Mouse (Mus musculus): ENCODE measurements at regions not wholly inside any gene's neighbourhood (a gene's known extent, or its start where the extent isn't known, plus 50 kb on each side); places are given as distances from the start of the nearest gene placed in this dataset.
A peak's percentile ranks its signal among the peaks of the same experiment; 100 is the strongest.

GRCm38 (mm10) chr12:25200161-25200560 lies 103.2 kb upstream of the Id2 start:
- Histone ChIP-seq H3K9me3 (ENCODE audit: control insufficient read depth, low read length) (peaks cover 9% of the 10 kb centered on the region), H3K4me3 (ENCODE audit: low read depth, low read length) (no peak overlapping the region), H3K27me3 (replicated peaks; ENCODE audit: control insufficient read depth, insufficient read depth, low read length) (no peaks in the 10 kb centered on the region), H3K27ac (replicated peaks; ENCODE audit: low read depth, low read length) (no peak overlapping the region), H3K36me3 (ENCODE audit: control insufficient read depth, insufficient read depth, low read length) (no peaks in the 10 kb centered on the region), H3K4me2 (ENCODE audit: low read depth, low read length) (no peak overlapping the region), H3K9ac (ENCODE audit: low read depth, low read length) (no peak overlapping the region), H3K4me1 (ENCODE audit: control insufficient read depth, insufficient read depth, low read length) (no peaks in the 10 kb centered on the region)
- no peak for ATAC-seq (ENCODE audit: low read depth)
- 84% methylated on average over 4 of the region's 4 CpGs for WGBS
- no peak for DNase-seq (ENCODE audit: low spot score)

GRCm38 (mm10) chr12:25197757-25198156 lies 100.8 kb upstream of the Id2 start:
- H3K4me1 ChIP-seq (ENCODE audit: control insufficient read depth, insufficient read depth, low read length), result no peaks in the 10 kb centered on the region
- peaks cover 9% of the 10 kb centered on the region for H3K9me3 ChIP-seq (ENCODE audit: control insufficient read depth, low read length)
- no peak overlapping the region for H3K4me2 ChIP-seq (ENCODE audit: low read depth, low read length)
- WGBS, result 7% methylated on average over 4 of the region's 4 CpGs
- ATAC-seq (ENCODE audit: low read depth), result no peak
- H3K27ac ChIP-seq (replicated peaks; ENCODE audit: low read depth, low read length), result no peak overlapping the region
- no peaks in the 10 kb centered on the region for H3K36me3 ChIP-seq (ENCODE audit: control insufficient read depth, insufficient read depth, low read length)
- no peak for DNase-seq (ENCODE audit: low spot score)
- no peaks in the 10 kb centered on the region for H3K27me3 ChIP-seq (replicated peaks; ENCODE audit: control insufficient read depth, insufficient read depth, low read length)
- H3K9ac ChIP-seq (ENCODE audit: low read depth, low read length), result no peak overlapping the region
- H3K4me3 ChIP-seq (ENCODE audit: low read depth, low read length), result no peak overlapping the region

- no peak for ATAC-seq (ENCODE audit: low read depth)
- WGBS, result 91% methylated on average over 4 of the region's 4 CpGs
- Histone ChIP-seq H3K4me2 (ENCODE audit: low read depth, low read length) (no peak overlapping the region), H3K27ac (replicated peaks; ENCODE audit: low read depth, low read length) (no peak overlapping the region), H3K9me3 (ENCODE audit: control insufficient read depth, low read length) (peaks cover 4% of the 10 kb centered on the region), H3K27me3 (replicated peaks; ENCODE audit: control insufficient read depth, insufficient read depth, low read length) (no peaks in the 10 kb centered on the region), H3K36me3 (ENCODE audit: control insufficient read depth, insufficient read depth, low read length) (no peaks in the 10 kb centered on the region), H3K4me1 (ENCODE audit: control insufficient read depth, insufficient read depth, low read length) (no peaks in the 10 kb centered on the region), H3K9ac (ENCODE audit: low read depth, low read length) (no peak overlapping the region), H3K4me3 (ENCODE audit: low read depth, low read length) (no peak overlapping the region)
- DNase-seq (ENCODE audit: low spot score), result no peak
These were observed 99.1 kb upstream of the Id2 start for GRCm38 (mm10) chr12:25196022-25196421.

- no peak overlapping the region for H3K4me3 ChIP-seq (ENCODE audit: low read depth, low read length)
- H3K9ac ChIP-seq (ENCODE audit: low read depth, low read length), result no peak overlapping the region
- ATAC-seq (ENCODE audit: low read depth) (no peak), DNase-seq (ENCODE audit: low spot score) (no peak)
- H3K9me3 ChIP-seq (ENCODE audit: control insufficient read depth, low read length), result no peaks in the 10 kb centered on the region
- H3K27me3 ChIP-seq (replicated peaks; ENCODE audit: control insufficient read depth, insufficient read depth, low read length), result no peaks in the 10 kb centered on the region
- H3K4me2 ChIP-seq (ENCODE audit: low read depth, low read length), result no peak overlapping the region
- H3K4me1 ChIP-seq (ENCODE audit: control insufficient read depth, insufficient read depth, low read length), result peaks cover 20% of the 10 kb centered on the region
- WGBS, result 88% methylated on average over 6 of the region's 6 CpGs
- no peaks in the 10 kb centered on the region for H3K36me3 ChIP-seq (ENCODE audit: control insufficient read depth, insufficient read depth, low read length)
- H3K27ac ChIP-seq (replicated peaks; ENCODE audit: low read depth, low read length), result no peak overlapping the region
These were observed 95.3 kb upstream of the Id2 start for GRCm38 (mm10) chr12:25192216-25192615.

- Histone ChIP-seq H3K4me2 (ENCODE audit: low read depth, low read length) (no peak overlapping the region), H3K36me3 (ENCODE audit: control insufficient read depth, insufficient read depth, low read length) (no peaks in the 10 kb centered on the region), H3K9me3 (ENCODE audit: control insufficient read depth, low read length) (no peaks in the 10 kb centered on the region), H3K27ac (replicated peaks; ENCODE audit: low read depth, low read length) (no peak overlapping the region; the same call in 1 of the 2 replicates), H3K4me3 (ENCODE audit: low read depth, low read length) (no peak overlapping the region), H3K9ac (ENCODE audit: low read depth, low read length) (no peak overlapping the region), H3K4me1 (ENCODE audit: control insufficient read depth, insufficient read depth, low read length) (peaks cover 20% of the 10 kb centered on the region), H3K27me3 (replicated peaks; ENCODE audit: control insufficient read depth, insufficient read depth, low read length) (no peaks in the 10 kb centered on the region)
- ATAC-seq (ENCODE audit: low read depth) (peak; percentile 60; the same call in 1 of the 2 replicates), DNase-seq (ENCODE audit: low spot score) (peak; percentile 61)
- WGBS, result 37% methylated on average over 6 of the region's 6 CpGs
These were observed 93.4 kb upstream of the Id2 start for GRCm38 (mm10) chr12:25190360-25190759.

- Histone ChIP-seq H3K9me3 (ENCODE audit: control insufficient read depth, low read length) (no peaks in the 10 kb centered on the region), H3K4me1 (ENCODE audit: control insufficient read depth, insufficient read depth, low read length) (peaks cover 20% of the 10 kb centered on the region), H3K27ac (replicated peaks; ENCODE audit: low read depth, low read length) (no peak overlapping the region; the same call in 1 of the 2 replicates), H3K4me2 (ENCODE audit: low read depth, low read length) (no peak overlapping the region), H3K4me3 (ENCODE audit: low read depth, low read length) (no peak overlapping the region), H3K9ac (ENCODE audit: low read depth, low read length) (no peak overlapping the region), H3K36me3 (ENCODE audit: control insufficient read depth, insufficient read depth, low read length) (no peaks in the 10 kb centered on the region), H3K27me3 (replicated peaks; ENCODE audit: control insufficient read depth, insufficient read depth, low read length) (no peaks in the 10 kb centered on the region)
- WGBS, result 41% methylated on average over 14 of the region's 16 CpGs
- DNase-seq (ENCODE audit: low spot score) (peak; percentile 58), ATAC-seq (ENCODE audit: low read depth) (peak; percentile 41; the same call in 1 of the 2 replicates)
These were observed 92.3 kb upstream of the Id2 start for GRCm38 (mm10) chr12:25189174-25189761.

- H3K36me3 ChIP-seq (ENCODE audit: control insufficient read depth, insufficient read depth, low read length), result no peaks in the 10 kb centered on the region
- DNase-seq (ENCODE audit: low spot score), result no peak
These were observed 91.6 kb upstream of the Id2 start for GRCm38 (mm10) chr12:25188556-25188955.

GRCm38 (mm10) chr12:25187216-25187615 lies 90.3 kb upstream of the Id2 start:
- Histone ChIP-seq H3K36me3 (ENCODE audit: control insufficient read depth, insufficient read depth, low read length) (no peaks in the 10 kb centered on the region), H3K9ac (ENCODE audit: low read depth, low read length) (no peak overlapping the region), H3K27me3 (replicated peaks; ENCODE audit: control insufficient read depth, insufficient read depth, low read length) (no peaks in the 10 kb centered on the region), H3K27ac (replicated peaks; ENCODE audit: low read depth, low read length) (no peak overlapping the region), H3K4me3 (ENCODE audit: low read depth, low read length) (no peak overlapping the region), H3K9me3 (ENCODE audit: control insufficient read depth, low read length) (no peaks in the 10 kb centered on the region), H3K4me2 (ENCODE audit: low read depth, low read length) (no peak overlapping the region), H3K4me1 (ENCODE audit: control insufficient read depth, insufficient read depth, low read length) (peaks cover 20% of the 10 kb centered on the region)
- DNase-seq (ENCODE audit: low spot score), result no peak
- 74% methylated on average over 3 of the region's 3 CpGs for WGBS
- no peak for ATAC-seq (ENCODE audit: low read depth)

More at GRCm38 (mm10) chr12:25188556-25188955, 91.6 kb upstream of the Id2 start:
- H3K4me1 ChIP-seq (ENCODE audit: control insufficient read depth, insufficient read depth, low read length), result peaks cover 20% of the 10 kb centered on the region
- WGBS, result 64% methylated on average over 3 of the region's 3 CpGs
- H3K4me2 ChIP-seq (ENCODE audit: low read depth, low read length), result no peak overlapping the region
- H3K27me3 ChIP-seq (replicated peaks; ENCODE audit: control insufficient read depth, insufficient read depth, low read length), result no peaks in the 10 kb centered on the region
- no peak overlapping the region for H3K27ac ChIP-seq (replicated peaks; ENCODE audit: low read depth, low read length)
- H3K4me3 ChIP-seq (ENCODE audit: low read depth, low read length), result no peak overlapping the region
- H3K9me3 ChIP-seq (ENCODE audit: control insufficient read depth, low read length), result no peaks in the 10 kb centered on the region
- H3K9ac ChIP-seq (ENCODE audit: low read depth, low read length), result no peak overlapping the region
- no peak for ATAC-seq (ENCODE audit: low read depth)

GRCm38 (mm10) chr12:25182680-25183079 lies 85.7 kb upstream of the Id2 start:
- Histone ChIP-seq H3K9ac (ENCODE audit: low read depth, low read length) (no peak overlapping the region), H3K4me2 (ENCODE audit: low read depth, low read length) (no peak overlapping the region), H3K4me1 (ENCODE audit: control insufficient read depth, insufficient read depth, low read length) (no peaks in the 10 kb centered on the region), H3K9me3 (ENCODE audit: control insufficient read depth, low read length) (no peaks in the 10 kb centered on the region), H3K36me3 (ENCODE audit: control insufficient read depth, insufficient read depth, low read length) (no peaks in the 10 kb centered on the region), H3K4me3 (ENCODE audit: low read depth, low read length) (no peak overlapping the region), H3K27me3 (replicated peaks; ENCODE audit: control insufficient read depth, insufficient read depth, low read length) (no peaks in the 10 kb centered on the region), H3K27ac (replicated peaks; ENCODE audit: low read depth, low read length) (no peak overlapping the region)
- no peak for DNase-seq (ENCODE audit: low spot score)
- ATAC-seq (ENCODE audit: low read depth), result no peak
- WGBS, result 79% methylated on average over 4 of the region's 4 CpGs

Measured in embryonic facial prominence, embryonic 14.5 days (tissue).